Mouse (Mus musculus): ENCODE results near the gene Per3. TPM values are rescaled to one million over a fixed set of nuclear protein-coding genes. Genes with fewer than 3 reads are reported as not detected.

Gene Per3
- polyA plus RNA-seq, 1 experiment: 2.1 TPM

GRCm38 (mm10) chr4:150963711-150964110 is 80.8 kb downstream of the Per3 start:
- Histone ChIP-seq H3K36me3 (ENCODE audit: control insufficient read depth, insufficient read depth) (no peaks in the 10 kb centered on the region), H3K79me2 (ENCODE audit: control insufficient read depth, insufficient read depth) (no peaks in the 10 kb centered on the region), H3K4me3 (no peak overlapping the region), H3K27me3 (ENCODE audit: control insufficient read depth, insufficient read depth, insufficient read length) (no peaks in the 10 kb centered on the region), H3ac (ENCODE audit: control insufficient read depth, insufficient read length) (no peak overlapping the region), H3K4me2 (ENCODE audit: low read depth) (no peak overlapping the region)
- TF ChIP-seq MYOD1 (IDR thresholded peaks at IDR 0.05; ENCODE audit: control insufficient read depth in 1 of 3, insufficient read length in 2 of 3, low read depth in 2 of 3) (no peak), USF1 (IDR thresholded peaks at IDR 0.05; ENCODE audit: low read depth) (no peak), POLR2AphosphoS2 (IDR thresholded peaks at IDR 0.05; ENCODE audit: insufficient read length, low read depth) (no peak), TCF3 (IDR thresholded peaks at IDR 0.05; ENCODE audit: insufficient read length, low read depth) (no peak), E2F4 (IDR thresholded peaks at IDR 0.05; ENCODE audit: insufficient read depth) (no peak), REST (IDR thresholded peaks at IDR 0.05; ENCODE audit: insufficient read depth, insufficient read length) (no peak), CEBPB (IDR thresholded peaks at IDR 0.05; ENCODE audit: insufficient read depth, poor library complexity, severe bottlenecking) (no peak), MYOG (IDR thresholded peaks at IDR 0.05; ENCODE audit: control insufficient read depth in 1 of 3, insufficient read depth in 1 of 3, insufficient read length in 2 of 3, low read depth in 2 of 3) (no peak), MAX (IDR thresholded peaks at IDR 0.05; ENCODE audit: low read depth) (no peak), POLR2A (IDR thresholded peaks at IDR 0.05; ENCODE audit: insufficient read length, low read depth) (no peak), TCF12 (IDR thresholded peaks at IDR 0.05; ENCODE audit: insufficient read depth, poor library complexity, severe bottlenecking) (no peak), SRF (IDR thresholded peaks at IDR 0.05; ENCODE audit: control insufficient read depth, insufficient read length, low read depth) (no peak)

- Histone ChIP-seq H3ac (ENCODE audit: control insufficient read depth, insufficient read length) (no peak overlapping the region), H3K4me3 (no peak overlapping the region), H3K36me3 (ENCODE audit: control insufficient read depth, insufficient read depth) (no peaks in the 10 kb centered on the region), H3K79me2 (ENCODE audit: control insufficient read depth, insufficient read depth) (no peaks in the 10 kb centered on the region), H3K27me3 (ENCODE audit: control insufficient read depth, insufficient read depth, insufficient read length) (no peaks in the 10 kb centered on the region), H3K4me2 (ENCODE audit: low read depth) (no peak overlapping the region)
- TF ChIP-seq E2F4 (IDR thresholded peaks at IDR 0.05; ENCODE audit: insufficient read depth) (no peak), TCF3 (IDR thresholded peaks at IDR 0.05; ENCODE audit: insufficient read length, low read depth) (no peak), MAX (IDR thresholded peaks at IDR 0.05; ENCODE audit: low read depth) (no peak), POLR2A (IDR thresholded peaks at IDR 0.05; ENCODE audit: insufficient read length, low read depth) (no peak), MYOD1 (IDR thresholded peaks at IDR 0.05; ENCODE audit: control insufficient read depth in 1 of 3, insufficient read length in 2 of 3, low read depth in 2 of 3) (no peak), POLR2AphosphoS2 (IDR thresholded peaks at IDR 0.05; ENCODE audit: insufficient read length, low read depth) (no peak), SRF (IDR thresholded peaks at IDR 0.05; ENCODE audit: control insufficient read depth, insufficient read length, low read depth) (no peak), REST (IDR thresholded peaks at IDR 0.05; ENCODE audit: insufficient read depth, insufficient read length) (no peak), USF1 (IDR thresholded peaks at IDR 0.05; ENCODE audit: low read depth) (no peak), CEBPB (IDR thresholded peaks at IDR 0.05; ENCODE audit: insufficient read depth, poor library complexity, severe bottlenecking) (no peak), MYOG (IDR thresholded peaks at IDR 0.05; ENCODE audit: control insufficient read depth in 1 of 3, insufficient read depth in 1 of 3, insufficient read length in 2 of 3, low read depth in 2 of 3) (no peak)
Observed at GRCm38 (mm10) chr4:150962231-150962630, 82.2 kb downstream of the Per3 start.

GRCm38 (mm10) chr4:150958536-150958935 is 85.9 kb downstream of the Per3 start:
- H3K4me2 ChIP-seq (ENCODE audit: low read depth): no peak overlapping the region
- H3K79me2 ChIP-seq (ENCODE audit: control insufficient read depth, insufficient read depth): no peaks in the 10 kb centered on the region
- H3ac ChIP-seq (ENCODE audit: control insufficient read depth, insufficient read length): no peak overlapping the region
- no peaks in the 10 kb centered on the region for H3K36me3 ChIP-seq (ENCODE audit: control insufficient read depth, insufficient read depth)
- no peak overlapping the region for H3K4me3 ChIP-seq
- no peaks in the 10 kb centered on the region for H3K27me3 ChIP-seq (ENCODE audit: control insufficient read depth, insufficient read depth, insufficient read length)
- TF ChIP-seq MYOG (IDR thresholded peaks at IDR 0.05; ENCODE audit: control insufficient read depth in 1 of 3, insufficient read depth in 1 of 3, insufficient read length in 2 of 3, low read depth in 2 of 3): no peak
- TF ChIP-seq MYOD1 (IDR thresholded peaks at IDR 0.05; ENCODE audit: control insufficient read depth in 1 of 3, insufficient read length in 2 of 3, low read depth in 2 of 3): no peak
- TF ChIP-seq SRF (IDR thresholded peaks at IDR 0.05; ENCODE audit: control insufficient read depth, insufficient read length, low read depth): no peak
- no peak for TF ChIP-seq POLR2A (IDR thresholded peaks at IDR 0.05; ENCODE audit: insufficient read length, low read depth)
- no peak for TF ChIP-seq USF1 (IDR thresholded peaks at IDR 0.05; ENCODE audit: low read depth)
- TF ChIP-seq POLR2AphosphoS2 (IDR thresholded peaks at IDR 0.05; ENCODE audit: insufficient read length, low read depth): no peak
- TF ChIP-seq E2F4 (IDR thresholded peaks at IDR 0.05; ENCODE audit: insufficient read depth): no peak
- TF ChIP-seq MAX (IDR thresholded peaks at IDR 0.05; ENCODE audit: low read depth): no peak
- TF ChIP-seq TCF12 (IDR thresholded peaks at IDR 0.05; ENCODE audit: insufficient read depth, poor library complexity, severe bottlenecking): no peak
- no peak for TF ChIP-seq CEBPB (IDR thresholded peaks at IDR 0.05; ENCODE audit: insufficient read depth, poor library complexity, severe bottlenecking)
- no peak for TF ChIP-seq TCF3 (IDR thresholded peaks at IDR 0.05; ENCODE audit: insufficient read length, low read depth)
- TF ChIP-seq REST (IDR thresholded peaks at IDR 0.05; ENCODE audit: insufficient read depth, insufficient read length): no peak

GRCm38 (mm10) chr4:150957106-150957458 is 87.4 kb downstream of the Per3 start:
- peaks cover 7% of the 10 kb centered on the region for H3K27me3 ChIP-seq (ENCODE audit: control insufficient read depth, insufficient read depth, insufficient read length)
- no peak overlapping the region for H3K4me2 ChIP-seq (ENCODE audit: low read depth)
- no peak overlapping the region for H3K4me3 ChIP-seq
- TF ChIP-seq SRF (IDR thresholded peaks at IDR 0.05; ENCODE audit: control insufficient read depth, insufficient read length, low read depth): no peak
- no peak for TF ChIP-seq MYOG (IDR thresholded peaks at IDR 0.05; ENCODE audit: control insufficient read depth in 1 of 3, insufficient read depth in 1 of 3, insufficient read length in 2 of 3, low read depth in 2 of 3)
- TF ChIP-seq CEBPB (IDR thresholded peaks at IDR 0.05; ENCODE audit: insufficient read depth, poor library complexity, severe bottlenecking): no peak
- no peak for TF ChIP-seq TCF12 (IDR thresholded peaks at IDR 0.05; ENCODE audit: insufficient read depth, poor library complexity, severe bottlenecking)
- TF ChIP-seq TCF3 (IDR thresholded peaks at IDR 0.05; ENCODE audit: insufficient read length, low read depth): no peak
- no peak for TF ChIP-seq MYOD1 (IDR thresholded peaks at IDR 0.05; ENCODE audit: control insufficient read depth in 1 of 3, insufficient read length in 2 of 3, low read depth in 2 of 3)
- TF ChIP-seq REST (IDR thresholded peaks at IDR 0.05; ENCODE audit: insufficient read depth, insufficient read length): no peak
- no peaks in the 10 kb centered on the region for H3K79me2 ChIP-seq (ENCODE audit: control insufficient read depth, insufficient read depth)
- H3K36me3 ChIP-seq (ENCODE audit: control insufficient read depth, insufficient read depth): no peaks in the 10 kb centered on the region
- no peak overlapping the region for H3ac ChIP-seq (ENCODE audit: control insufficient read depth, insufficient read length)

Data from myocyte (in vitro differentiated cells).